In genomic region chr4:134249651-134250050, GRCm38 (mm10) we compare ENCODE assay signal across 9 mouse cellular contexts. TPM values are rescaled to one million over a fixed set of nuclear protein-coding genes. Genes with fewer than 3 reads are reported as not detected.
A peak's percentile ranks its signal among the peaks of the same experiment; 100 is the strongest.
DNase-seq lines count a peak whose midpoint lies in the region; ATAC-seq lines count a peak whose summit lies in the region.
"Had no signal": no experiment of that assay in that cellular context is flagged by ENCODE, and none has a peak within 500 bp of the region (broad histone marks: within the 10 kb centered on the region; RNA-seq: fewer than 3 reads in every experiment).

No protein-coding gene starts in this region.

- 2% methylated on average over 30 of the region's 30 CpGs for WGBS in heart, embryonic 16.5 days
- WGBS in lung, embryonic 16.5 days: under 1% methylated on average over 30 of the region's 30 CpGs

- no peaks in the 10 kb centered on the region for H3K9me3 ChIP-seq in heart, embryonic 16.5 days (replicated peaks; ENCODE audit: control insufficient read depth, low read length)
- H3K9me3 ChIP-seq in lung, embryonic 16.5 days (ENCODE audit: control insufficient read depth, low read length): no peaks in the 10 kb centered on the region

- peak overlapping the region; percentile 71 for H3K9ac ChIP-seq in heart, embryonic 16.5 days (ENCODE audit: low read length)
- H3K9ac ChIP-seq in lung, embryonic 16.5 days (ENCODE audit: low read length): peak overlapping the region; percentile 57

- peaks cover 50% of the 10 kb centered on the region for H3K27me3 ChIP-seq in heart, embryonic 16.5 days (ENCODE audit: control insufficient read depth, insufficient read depth, low read length)
- H3K27me3 ChIP-seq in lung, embryonic 16.5 days (ENCODE audit: control insufficient read depth, insufficient read depth, low read depth, low read length): peaks cover 59% of the 10 kb centered on the region

- no peak overlapping the region for H3K27ac ChIP-seq in heart, embryonic 16.5 days (ENCODE audit: low read length)
- no peak overlapping the region for H3K27ac ChIP-seq in lung, embryonic 16.5 days (ENCODE audit: low read length)

- DNase-seq in B cell, adult 2 months: peak; percentile 74 to 82
- peak; percentile 73 for DNase-seq in adrenal gland, adult 2 months
- DNase-seq in kidney, postnatal 4 days: peak; percentile 90 to 91
- DNase-seq in ovary, postnatal 14 days (ENCODE audit: low spot score): peak; percentile 70
- DNase-seq in thymus, postnatal 10 days (ENCODE audit: low spot score in 2 of 2): peak; percentile 42 to 82

- ATAC-seq in erythroblast, adult 5-6 weeks (replicated peaks; ENCODE audit: low FRiP score, poor library complexity, severe bottlenecking): 0 out of 2 replicates have a peak, but pooled peaks have one; percentile 38
- ATAC-seq in heart, embryonic 16.5 days (replicated peaks; ENCODE audit: extremely low read depth, insufficient read depth, low FRiP score): peak; percentile 56; the same call in 1 of the 2 replicates
- peak; percentile 67 for ATAC-seq in lung, embryonic 16.5 days (ENCODE audit: low read depth)

- peaks cover 42% of the 10 kb centered on the region for H3K4me1 ChIP-seq in heart, embryonic 16.5 days (ENCODE audit: control insufficient read depth, insufficient read depth, low read length)
- H3K4me1 ChIP-seq in lung, embryonic 16.5 days (replicated peaks; ENCODE audit: control insufficient read depth, insufficient read depth, low read length): peaks cover 33% of the 10 kb centered on the region

- peak overlapping the region; percentile 94 for H3K4me2 ChIP-seq in heart, embryonic 16.5 days (ENCODE audit: low read depth, low read length)
- H3K4me2 ChIP-seq in lung, embryonic 16.5 days (ENCODE audit: low read depth, low read length): peak overlapping the region; percentile 86

- peak overlapping the region; percentile 61 for H3K4me3 ChIP-seq in heart, embryonic 16.5 days (ENCODE audit: low read length)
- peak overlapping the region; percentile 51 for H3K4me3 ChIP-seq in lung, embryonic 16.5 days (ENCODE audit: low read length)
- H3K4me3 ChIP-seq: erythroblast, embryonic 14.5 days had no signal

- no peaks in the 10 kb centered on the region for H3K36me3 ChIP-seq in heart, embryonic 16.5 days (ENCODE audit: control insufficient read depth, insufficient read depth)
- H3K36me3 ChIP-seq in lung, embryonic 16.5 days (ENCODE audit: control insufficient read depth, insufficient read depth, low read length): no peaks in the 10 kb centered on the region

RNA-seq across cellular contexts. Expression of gene Gm30191, which starts 2.9 kb away (rescaled TPM):
- not detected for total RNA-seq in adrenal gland, adult 2 months (2021)
- polyA plus RNA-seq in adrenal gland, adult 2 months (2012; rRNA removed): not detected in 2 replicates
- not detected in 2 replicates for total RNA-seq in erythroblast, adult 5-6 weeks (2015; ENCODE audit: low replicate concordance)
- not detected in 2 replicates for total RNA-seq in erythroblast, adult 5-6 weeks (2017; ENCODE audit: low replicate concordance)
- polyA plus RNA-seq in heart, embryonic 16.5 days (2015; fragmentation: Nextera tagmentation; extraction: Ambion mirVana): not detected in 2 replicates
- not detected in 2 replicates for polyA plus RNA-seq in lung, embryonic 16.5 days (2015; fragmentation: Nextera tagmentation; extraction: Ambion mirVana)

RNA-seq across cellular contexts. Expression of gene Grrp1, which starts 4.3 kb away (rescaled TPM):
- total RNA-seq in adrenal gland, adult 2 months (2021): 1 to 10 TPM; 6.2 to 9.3 TPM
- polyA plus RNA-seq in adrenal gland, adult 2 months (2012; rRNA removed): 28.5 and 31.8 TPM in 2 replicates
- total RNA-seq in erythroblast, adult 5-6 weeks (2015; ENCODE audit: low replicate concordance): not detected in 2 replicates
- total RNA-seq in erythroblast, adult 5-6 weeks (2017; ENCODE audit: low replicate concordance): not detected in 2 replicates
- polyA plus RNA-seq in heart, embryonic 16.5 days (2015; fragmentation: Nextera tagmentation; extraction: Ambion mirVana): 5.8 and 6.3 TPM in 2 replicates
- 9.0 and 11.0 TPM in 2 replicates for polyA plus RNA-seq in lung, embryonic 16.5 days (2015; fragmentation: Nextera tagmentation; extraction: Ambion mirVana)

RNA-seq across cellular contexts. Expression of gene Zfp593, which starts 4.3 kb away (rescaled TPM):
- total RNA-seq in adrenal gland, adult 2 months (2021): 10 to 100 TPM in 1 of 2 experiments, 1 to 10 TPM in 1; 8.3 to 11.0 TPM
- polyA plus RNA-seq in adrenal gland, adult 2 months (2012; rRNA removed): 11.1 and 13.0 TPM in 2 replicates
- 0.38 and 0.63 TPM in 2 replicates for total RNA-seq in erythroblast, adult 5-6 weeks (2015; ENCODE audit: low replicate concordance)
- total RNA-seq in erythroblast, adult 5-6 weeks (2017; ENCODE audit: low replicate concordance): 0.84 and 1.4 TPM in 2 replicates
- 8.7 and 9.5 TPM in 2 replicates for polyA plus RNA-seq in heart, embryonic 16.5 days (2015; fragmentation: Nextera tagmentation; extraction: Ambion mirVana)
- 10.9 and 12.6 TPM in 2 replicates for polyA plus RNA-seq in lung, embryonic 16.5 days (2015; fragmentation: Nextera tagmentation; extraction: Ambion mirVana)

RNA-seq across cellular contexts. Expression of gene E130218I03Rik, which starts 6.2 kb away (rescaled TPM):
- total RNA-seq in adrenal gland, adult 2 months (2021): not detected
- polyA plus RNA-seq in adrenal gland, adult 2 months (2012; rRNA removed): 0.09 TPM in 1 of 2 replicates, not detected in the other
- not detected in 2 replicates for total RNA-seq in erythroblast, adult 5-6 weeks (2015; ENCODE audit: low replicate concordance)
- total RNA-seq in erythroblast, adult 5-6 weeks (2017; ENCODE audit: low replicate concordance): 0.70 TPM in 1 of 2 replicates, not detected in the other
- polyA plus RNA-seq in heart, embryonic 16.5 days (2015; fragmentation: Nextera tagmentation; extraction: Ambion mirVana): 0.22 TPM in 1 of 2 replicates, not detected in the other
- 0.48 and 0.80 TPM in 2 replicates for polyA plus RNA-seq in lung, embryonic 16.5 days (2015; fragmentation: Nextera tagmentation; extraction: Ambion mirVana)
- polyA plus RNA-seq: erythroblast, embryonic 14.5 days had no signal

RNA-seq across cellular contexts. Expression of gene Cnksr1, which starts 11.5 kb away (rescaled TPM):
- under 1 TPM; 0.31 to 0.66 TPM for total RNA-seq in adrenal gland, adult 2 months (2021)
- 0.03 and 0.08 TPM in 2 replicates for polyA plus RNA-seq in adrenal gland, adult 2 months (2012; rRNA removed)
- total RNA-seq in erythroblast, adult 5-6 weeks (2015; ENCODE audit: low replicate concordance): not detected in 2 replicates
- total RNA-seq in erythroblast, adult 5-6 weeks (2017; ENCODE audit: low replicate concordance): not detected in 2 replicates
- 1.1 and 2.3 TPM in 2 replicates for polyA plus RNA-seq in heart, embryonic 16.5 days (2015; fragmentation: Nextera tagmentation; extraction: Ambion mirVana)
- 12.6 and 14.2 TPM in 2 replicates for polyA plus RNA-seq in lung, embryonic 16.5 days (2015; fragmentation: Nextera tagmentation; extraction: Ambion mirVana)
- polyA plus RNA-seq: erythroblast, embryonic 14.5 days had no signal
